ENCODE assay signal across 13 mouse cellular contexts in genomic region chr12:31185177-31185932, GRCm38 (mm10). TPM values are rescaled to one million over a fixed set of nuclear protein-coding genes. Genes with fewer than 3 reads are reported as not detected.
DNase-seq lines count a peak whose midpoint lies in the region; ATAC-seq and TF ChIP-seq lines count a peak whose summit lies in the region.
"Had no signal": no experiment of that assay in that cellular context is flagged by ENCODE, and none has a peak within 500 bp of the region (broad histone marks: within the 10 kb centered on the region; RNA-seq: fewer than 3 reads in every experiment).

No protein-coding gene starts in this region.

- TF ChIP-seq CTCF in left cerebral cortex, adult 2 months (IDR thresholded peaks at IDR 0.05) = no peak

- intact Hi-C loops in left cerebral cortex, postnatal 4 days (cut with DNase I) = no loop called here
- intact Hi-C loops in left cerebral cortex, adult 2 months (cut with DNase I) = no loop called here

- peak; percentile 47; the same call in 1 of the 2 replicates for ATAC-seq in embryonic facial prominence, embryonic 11.5 days (replicated peaks; ENCODE audit: insufficient number of reproducible peaks, low FRiP score, low TSS enrichment, low read depth)
- peak; percentile 74 for ATAC-seq in limb, embryonic 14.5 days (ENCODE audit: low FRiP score, low read depth)
- ATAC-seq in forebrain, embryonic 16.5 days = no peak
- ATAC-seq: forebrain, embryonic 15.5 days had no signal

- no peak overlapping the region for H3K4me2 ChIP-seq in embryonic facial prominence, embryonic 11.5 days (ENCODE audit: low read depth, low read length)
- 0 out of 2 replicates have a peak overlapping the region, but pooled peaks have one; percentile 5 for H3K4me2 ChIP-seq in limb, embryonic 14.5 days (replicated peaks; ENCODE audit: low read depth, low read length, severe bottlenecking)
- H3K4me2 ChIP-seq in forebrain, embryonic 16.5 days (ENCODE audit: low read length) = no peak overlapping the region
- H3K4me2 ChIP-seq: forebrain, embryonic 15.5 days; hindbrain, embryonic 12.5 days; neural tube, embryonic 12.5 days had no signal

- TF ChIP-seq POLR2A in limb, embryonic 14.5 days (IDR thresholded peaks at IDR 0.05; ENCODE audit: borderline replicate concordance, extremely low read depth, insufficient read depth, insufficient read length) = no peak

- H3K4me3 ChIP-seq in left cerebral cortex, adult 2 months = no peak overlapping the region
- H3K4me3 ChIP-seq in embryonic facial prominence, embryonic 11.5 days (ENCODE audit: low read depth, low read length) = no peak overlapping the region
- no peak overlapping the region for H3K4me3 ChIP-seq in limb, embryonic 14.5 days (replicated peaks; ENCODE audit: low read length)
- no peak overlapping the region for H3K4me3 ChIP-seq in forebrain, embryonic 16.5 days (replicated peaks; ENCODE audit: low read length)
- H3K4me3 ChIP-seq: forebrain, embryonic 15.5 days; hindbrain, embryonic 12.5 days; neural tube, embryonic 12.5 days had no signal

- 50% methylated on average over 9 of the region's 9 CpGs for WGBS in embryonic facial prominence, embryonic 11.5 days
- 29% methylated on average over 9 of the region's 9 CpGs for WGBS in limb, embryonic 14.5 days
- 79% methylated on average over 9 of the region's 9 CpGs for WGBS in forebrain, embryonic 16.5 days

- no peak overlapping the region for H3K27ac ChIP-seq in left cerebral cortex, adult 2 months
- H3K27ac ChIP-seq in embryonic facial prominence, embryonic 11.5 days (replicated peaks; ENCODE audit: low read depth, low read length) = peak overlapping the region; percentile 31; the same call in 1 of the 2 replicates
- H3K27ac ChIP-seq in limb, embryonic 14.5 days (replicated peaks; ENCODE audit: low read depth, low read length) = peak overlapping the region; percentile 70
- no peak overlapping the region for H3K27ac ChIP-seq in forebrain, embryonic 16.5 days (ENCODE audit: low read length)
- H3K27ac ChIP-seq: forebrain, embryonic 15.5 days; hindbrain, embryonic 12.5 days; neural tube, embryonic 12.5 days had no signal

- no peak overlapping the region for H3K9ac ChIP-seq in embryonic facial prominence, embryonic 11.5 days (replicated peaks; ENCODE audit: low read length)
- H3K9ac ChIP-seq in limb, embryonic 14.5 days (ENCODE audit: low read depth, low read length, severe bottlenecking) = no peak overlapping the region
- H3K9ac ChIP-seq in forebrain, embryonic 16.5 days (replicated peaks; ENCODE audit: low read depth, low read length) = no peak overlapping the region
- H3K9ac ChIP-seq: forebrain, embryonic 15.5 days; hindbrain, embryonic 12.5 days; neural tube, embryonic 12.5 days had no signal

- no peaks in the 10 kb centered on the region for H3K4me1 ChIP-seq in embryonic facial prominence, embryonic 11.5 days (ENCODE audit: control insufficient read depth, insufficient read depth, low read length)
- H3K4me1 ChIP-seq in limb, embryonic 14.5 days (ENCODE audit: control insufficient read depth, insufficient read depth, low read length) = peaks cover 17% of the 10 kb centered on the region
- H3K4me1 ChIP-seq in forebrain, embryonic 16.5 days (replicated peaks; ENCODE audit: control insufficient read depth, insufficient read depth, low read length) = peaks cover 14% of the 10 kb centered on the region

- H3K36me3 ChIP-seq in embryonic facial prominence, embryonic 11.5 days (replicated peaks; ENCODE audit: control insufficient read depth, insufficient read depth, low read depth, low read length) = no peaks in the 10 kb centered on the region
- H3K36me3 ChIP-seq in limb, embryonic 14.5 days (ENCODE audit: control insufficient read depth, insufficient read depth, low read length) = no peaks in the 10 kb centered on the region
- no peaks in the 10 kb centered on the region for H3K36me3 ChIP-seq in forebrain, embryonic 16.5 days (ENCODE audit: control insufficient read depth, insufficient read depth)
- H3K36me3 ChIP-seq: forebrain, embryonic 15.5 days; hindbrain, embryonic 12.5 days; neural tube, embryonic 12.5 days had no signal

- no peaks in the 10 kb centered on the region for H3K9me3 ChIP-seq in embryonic facial prominence, embryonic 11.5 days (replicated peaks; ENCODE audit: control insufficient read depth, low read length)
- H3K9me3 ChIP-seq in limb, embryonic 14.5 days (ENCODE audit: control insufficient read depth, low read length) = no peaks in the 10 kb centered on the region
- no peaks in the 10 kb centered on the region for H3K9me3 ChIP-seq in forebrain, embryonic 16.5 days (ENCODE audit: control insufficient read depth, low read length)
- H3K9me3 ChIP-seq: forebrain, embryonic 15.5 days; hindbrain, embryonic 12.5 days; neural tube, embryonic 12.5 days had no signal

- H3K27me3 ChIP-seq in embryonic facial prominence, embryonic 11.5 days (ENCODE audit: control insufficient read depth, insufficient read depth, low read length) = no peaks in the 10 kb centered on the region
- no peaks in the 10 kb centered on the region for H3K27me3 ChIP-seq in limb, embryonic 14.5 days (ENCODE audit: control insufficient read depth, insufficient read depth, low read length)
- H3K27me3 ChIP-seq in forebrain, embryonic 16.5 days (replicated peaks; ENCODE audit: control insufficient read depth, insufficient read depth, low read length) = no peaks in the 10 kb centered on the region
- H3K27me3 ChIP-seq: forebrain, embryonic 15.5 days; hindbrain, embryonic 12.5 days; neural tube, embryonic 12.5 days had no signal

- peak; percentile 40 for DNase-seq in embryo, embryonic 11 days
- DNase-seq in embryo, embryonic 10 days (ENCODE audit: low spot score) = no peak
- DNase-seq in left cerebral cortex, postnatal 4 days = peak; percentile 49
- DNase-seq in left cerebral cortex, adult 2 months (ENCODE audit: extremely low spot score in 1 of 2, low spot score in 2 of 2) = no peak
- peak; percentile 77 for DNase-seq in embryonic facial prominence, embryonic 11.5 days (ENCODE audit: low spot score)
- DNase-seq in limb, embryonic 14.5 days (ENCODE audit: low spot score) = peak; percentile 77
- no peak for DNase-seq in cerebellum, postnatal 25 days

RNA-seq across cellular contexts. Expression of gene Gm6993, which starts 55.2 kb away (rescaled TPM):
- total RNA-seq in left cerebral cortex, postnatal 4 days (2021) = not detected
- not detected for total RNA-seq in left cerebral cortex, adult 2 months (2021)
- not detected in 2 replicates for polyA plus RNA-seq in embryonic facial prominence, embryonic 11.5 days (2014; fragmentation: Nextera tagmentation; extraction: Ambion mirVana)
- not detected in 2 replicates for polyA plus RNA-seq in limb, embryonic 14.5 days (2012; rRNA removed)
- polyA plus RNA-seq in limb, embryonic 14.5 days (2014; fragmentation: Nextera tagmentation; extraction: Ambion mirVana) = not detected in 2 replicates
- not detected in 2 replicates for polyA plus RNA-seq in forebrain, embryonic 16.5 days (2015; fragmentation: Nextera tagmentation; extraction: Ambion mirVana)
- total RNA-seq: layer of hippocampus, postnatal 36 days had no signal
- polyA plus RNA-seq: forebrain, embryonic 15.5 days; hindbrain, embryonic 12.5 days; neural tube, embryonic 12.5 days; spleen, adult 2 months had no signal

Comparison
In these comparisons a context has a peak if more than half of its experiments do, and no peak if none do; other contexts are left out.
1. DNase-seq: peak in embryo, embryonic 11 days (single experiment), left cerebral cortex, postnatal 4 days (single experiment), embryonic facial prominence, embryonic 11.5 days (single experiment) and limb, embryonic 14.5 days (single experiment); none in embryo, embryonic 10 days (single experiment), left cerebral cortex, adult 2 months (0 of 2) and cerebellum, postnatal 25 days (0 of 2).
2. H3K27ac ChIP-seq: peak in embryonic facial prominence, embryonic 11.5 days (single experiment) and limb, embryonic 14.5 days (single experiment); none in left cerebral cortex, adult 2 months (single experiment) and forebrain, embryonic 16.5 days (single experiment).